In the genomic region with DNA sequence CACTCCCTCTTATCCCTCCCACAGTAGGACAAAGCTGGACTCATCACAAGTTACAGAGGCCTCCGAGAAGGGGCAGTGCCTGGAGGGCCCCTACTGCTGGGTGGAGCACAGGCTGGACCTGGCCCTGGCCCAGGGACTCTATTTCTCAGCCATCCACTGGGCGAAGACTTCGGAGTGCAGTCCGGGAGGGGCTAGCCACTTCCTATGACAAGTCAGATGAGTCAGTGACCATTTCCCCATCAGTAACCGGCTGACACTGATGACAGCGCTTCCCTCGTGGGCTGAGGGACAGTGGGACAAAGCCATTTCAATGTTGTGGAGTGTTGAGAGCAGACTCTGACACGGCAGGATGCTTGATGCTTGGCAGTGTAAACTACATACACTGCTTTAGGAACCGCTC, we compare ENCODE assay signal across 16 mouse cellular contexts. TPM values are rescaled to one million over a fixed set of nuclear protein-coding genes. Genes with fewer than 3 reads are reported as not detected.
A peak's percentile ranks its signal among the peaks of the same experiment; 100 is the strongest.
DNase-seq lines count a peak whose midpoint lies in the region; ATAC-seq lines count a peak whose summit lies in the region.
"Had no signal": no experiment of that assay in that cellular context is flagged by ENCODE, and none has a peak within 500 bp of the region (broad histone marks: within the 10 kb centered on the region; RNA-seq: fewer than 3 reads in every experiment).

No protein-coding gene starts in this region.

- no peak overlapping the region for H3K4me3 ChIP-seq in brown adipose tissue, adult 24 weeks (ENCODE audit: insufficient read depth, low read depth, low read length)
- H3K4me3 ChIP-seq: hindbrain, embryonic 15.5 days; neural tube, embryonic 12.5 days had no signal

- peak overlapping the region; percentile 21; the same call in 1 of the 2 replicates for H3K27ac ChIP-seq in brown adipose tissue, adult 24 weeks (replicated peaks; ENCODE audit: low read depth, low read length)
- H3K27ac ChIP-seq: hindbrain, embryonic 15.5 days; neural tube, embryonic 12.5 days had no signal

- peaks cover 39% of the 10 kb centered on the region for H3K4me1 ChIP-seq in brown adipose tissue, adult 24 weeks (ENCODE audit: control insufficient read depth, insufficient read depth, insufficient read length, low read length)

- intact Hi-C loops in heart, postnatal 36 days (cut with DNase I), result no loop called here

- no peak for ATAC-seq in CD4-positive, CD25-positive, alpha-beta regulatory T cell, adult 4 months

- DNase-seq in layer of hippocampus, adult 9-11 months, result peak; percentile 71
- no peak for DNase-seq in layer of hippocampus, postnatal 10 days (ENCODE audit: low spot score in 2 of 2)
- DNase-seq in heart, postnatal 36 days, result peak; percentile 50 to 58
- peak; percentile 62 to 75 for DNase-seq in natural killer cell, adult 2 months (ENCODE audit: low spot score in 2 of 2)
- no peak for DNase-seq in right cerebral cortex, adult 2 months (ENCODE audit: low spot score in 2 of 2)
- no peak for DNase-seq in layer of hippocampus, postnatal 14 days (ENCODE audit: low spot score in 2 of 2)
- DNase-seq: adrenal gland, postnatal 25 days; cerebellum, adult 2 months; kidney, postnatal 4 days; right cerebral cortex, postnatal 4 days; thymus, adult 2 months had no signal

RNA-seq across cellular contexts. Expression of a gene that starts 25.0 kb away (rescaled TPM):
- 100 to 1,000 TPM; 102 TPM for total RNA-seq in layer of hippocampus, postnatal 10 days (2021)
- polyA plus RNA-seq in brown adipose tissue, adult 24 weeks (2012; ENCODE audit: insufficient read depth, insufficient read length, missing spikeins), result 11.9 and 14.2 TPM in 2 replicates
- 1 to 10 TPM; 2.7 TPM for total RNA-seq in heart, postnatal 36 days (2021)
- polyA plus RNA-seq in CD4-positive, CD25-positive, alpha-beta regulatory T cell, adult 4 months (2017; shearing (Covaris generic)), result not detected
- 100 to 1,000 TPM; 131 to 134 TPM for total RNA-seq in layer of hippocampus, postnatal 14 days (2021)
- polyA plus RNA-seq: G1E had no signal

RNA-seq across cellular contexts. Expression of a gene that starts 39.1 kb away (rescaled TPM):
- total RNA-seq in layer of hippocampus, postnatal 10 days (2021), result 1 to 10 TPM; 8.0 to 9.5 TPM
- polyA plus RNA-seq in brown adipose tissue, adult 24 weeks (2012; ENCODE audit: insufficient read depth, insufficient read length, missing spikeins), result 0.44 and 0.50 TPM in 2 replicates
- 1 to 10 TPM; 5.9 to 7.3 TPM for total RNA-seq in heart, postnatal 36 days (2021)
- polyA plus RNA-seq in CD4-positive, CD25-positive, alpha-beta regulatory T cell, adult 4 months (2017; shearing (Covaris generic)), result under 1 TPM in 1 of 2 experiments, not detected in 1; 0.19 TPM
- 10 to 100 TPM; 29.6 to 31.2 TPM for total RNA-seq in layer of hippocampus, postnatal 14 days (2021)
- polyA plus RNA-seq: G1E had no signal

Comparison
In these comparisons a context has a peak if more than half of its experiments do, and no peak if none do; other contexts are left out.
1. DNase-seq: peak in layer of hippocampus, adult 9-11 months (single experiment), heart, postnatal 36 days (2 of 2) and natural killer cell, adult 2 months (2 of 2); none in layer of hippocampus, postnatal 10 days (0 of 2), right cerebral cortex, adult 2 months (0 of 2) and layer of hippocampus, postnatal 14 days (0 of 2).
2. RNA of a gene that starts 25.0 kb away (total RNA-seq): 131 to 134 TPM in layer of hippocampus, postnatal 14 days and 102 TPM in layer of hippocampus, postnatal 10 days; 2.7 TPM in heart, postnatal 36 days; every median in the first group is over 10 times any median in the second.